Mouse (Mus musculus): ENCODE measurements around the gene Ptch1. TPM values are rescaled to one million over a fixed set of nuclear protein-coding genes. Genes with fewer than 3 reads are reported as not detected.
A peak's percentile ranks its signal among the peaks of the same experiment; 100 is the strongest.

The Ptch1 gene
- total RNA-seq, 4 experiments from 2014 or later: 61.8 to 83.5 (median 72.3) TPM

- no peak for DNase-seq
These were observed 43.0 kb downstream of the Ptch1 start for GRCm38 (mm10) chr13:63530371-63530764.

DNA sequence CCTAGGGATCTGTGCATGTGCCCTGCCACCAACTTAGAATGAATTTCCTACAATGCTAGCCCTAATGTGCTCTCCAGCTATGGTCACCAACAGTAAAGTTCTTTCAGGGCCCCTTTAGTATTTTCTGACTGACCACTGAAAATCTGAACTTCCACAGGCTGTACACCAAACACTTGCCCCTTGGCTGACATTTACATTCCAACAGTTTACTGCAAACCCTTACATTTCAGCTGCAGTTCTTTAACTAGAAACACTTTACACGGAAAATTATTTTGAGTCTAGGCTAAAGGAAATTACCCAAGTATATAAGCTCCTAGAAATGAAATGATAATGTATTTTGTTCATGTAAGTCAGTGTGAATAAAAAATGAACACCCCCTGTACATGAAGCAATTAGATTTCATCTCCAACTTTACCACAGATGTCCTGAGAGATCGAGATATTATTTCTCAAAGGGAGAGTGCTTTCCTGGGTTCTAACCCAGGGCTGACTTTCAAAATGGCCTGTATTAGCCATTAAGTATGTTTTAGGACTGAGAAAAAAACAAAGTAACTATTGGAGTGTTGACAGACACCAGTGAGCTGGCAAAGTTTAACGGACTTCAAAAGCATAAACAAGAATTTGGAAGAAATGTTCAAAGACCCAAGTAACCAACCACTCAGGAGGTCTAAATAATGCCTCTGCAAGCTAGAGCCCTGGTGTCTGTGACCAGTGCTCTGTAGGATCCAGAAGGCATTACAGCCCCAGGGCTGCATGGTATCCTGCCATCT lies 43.6 kb downstream of the Ptch1 start:
- DNase-seq: no peak

GRCm38 (mm10) chr13:63528852-63529251 lies 44.5 kb downstream of the Ptch1 start:
- DNase-seq: no peak

- no peak for DNase-seq
These were observed 45.2 kb downstream of the Ptch1 start for GRCm38 (mm10) chr13:63528164-63528675.

- DNase-seq: no peak
These were observed 47.7 kb downstream of the Ptch1 start for GRCm38 (mm10) chr13:63525571-63526197.

DNA sequence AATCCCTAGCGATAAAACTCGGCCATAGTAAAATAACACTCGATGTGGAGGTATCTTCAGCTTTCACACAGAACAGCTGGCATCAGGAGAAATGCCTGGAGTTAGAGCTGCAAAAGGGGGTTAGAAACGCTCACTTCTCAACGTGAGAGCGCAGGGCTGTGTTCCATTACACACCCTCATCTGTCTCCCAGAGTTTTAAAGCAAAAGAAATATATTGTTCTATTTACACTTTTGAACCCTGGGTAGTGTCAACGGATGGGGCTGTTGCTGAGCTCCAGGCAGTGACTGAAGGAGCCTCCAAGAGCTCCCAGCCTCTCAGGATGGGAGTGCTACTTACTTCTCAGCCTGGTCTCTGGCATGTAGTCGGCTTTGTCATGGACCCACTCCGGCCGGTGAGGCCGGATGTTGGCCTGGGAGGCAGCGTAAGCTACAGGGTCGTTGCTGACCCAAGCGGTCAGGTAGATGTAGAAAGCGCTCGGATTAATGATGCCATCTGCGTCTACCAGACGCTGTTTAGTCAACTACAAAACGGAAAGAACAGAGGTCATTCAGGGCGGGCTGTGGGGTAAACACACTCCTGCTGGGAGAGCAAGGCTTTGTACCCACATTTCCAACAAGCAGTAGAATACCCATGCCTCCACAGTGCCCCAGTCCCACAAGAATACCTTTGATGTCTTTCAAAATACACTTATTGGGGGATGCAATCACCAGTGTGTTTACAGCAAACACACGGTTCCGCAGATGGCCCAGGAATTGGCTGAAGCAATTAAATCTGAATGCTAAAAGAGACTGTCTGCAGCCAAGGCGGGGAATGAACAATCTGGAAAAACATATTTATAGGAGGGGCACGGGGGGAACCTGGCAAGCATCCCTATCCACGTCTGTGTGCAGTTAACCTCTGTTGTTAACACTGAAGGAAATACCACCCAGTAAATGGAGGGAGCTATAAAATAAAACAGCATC lies 48.5 kb downstream of the Ptch1 start:
- no peak for DNase-seq

DNA sequence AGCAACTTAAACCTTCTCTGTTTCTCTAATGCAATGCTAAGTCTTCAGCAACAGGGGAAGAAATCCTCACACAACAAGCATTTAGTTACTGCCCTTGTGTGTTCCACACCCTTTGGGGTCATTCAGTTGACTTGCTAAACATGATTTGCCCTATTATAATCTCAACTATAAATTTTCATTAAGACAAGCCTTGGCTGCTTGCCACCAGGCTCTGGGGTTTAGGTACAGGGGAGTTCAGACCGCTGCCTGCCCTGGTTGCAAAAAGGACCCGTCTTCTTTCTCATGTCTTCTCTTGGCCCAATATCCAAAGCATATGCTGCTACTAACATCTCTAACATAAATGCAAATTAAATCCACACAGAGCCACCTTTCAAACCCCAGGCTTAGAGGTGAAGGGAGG lies 49.3 kb downstream of the Ptch1 start:
- no peak for DNase-seq

- DNase-seq: no peak
These were observed 50.6 kb downstream of the Ptch1 start for GRCm38 (mm10) chr13:63522832-63523231.

DNA sequence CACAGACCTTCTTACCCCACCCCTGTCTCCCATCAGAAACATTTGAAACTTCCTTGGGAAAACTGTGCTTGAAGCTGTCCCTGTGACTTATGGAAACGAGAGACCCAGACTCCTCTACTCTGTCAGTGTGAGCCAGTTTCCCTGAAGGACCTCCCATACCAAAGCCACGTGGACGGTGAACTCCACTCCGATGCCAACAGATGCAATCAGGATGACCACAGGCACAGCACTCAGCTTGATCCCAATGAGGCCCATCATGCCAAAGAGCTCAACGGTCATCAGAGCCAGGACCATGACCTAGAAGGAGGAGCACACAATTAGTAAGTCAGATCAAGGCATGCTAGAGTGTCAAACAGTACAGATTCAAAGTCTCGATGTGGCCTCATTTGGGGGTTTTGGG lies 53.3 kb downstream of the Ptch1 start:
- no peak for DNase-seq

- DNase-seq: no peak
These were observed 56.9 kb downstream of the Ptch1 start for GRCm38 (mm10) chr13:63516535-63516934.

DNA sequence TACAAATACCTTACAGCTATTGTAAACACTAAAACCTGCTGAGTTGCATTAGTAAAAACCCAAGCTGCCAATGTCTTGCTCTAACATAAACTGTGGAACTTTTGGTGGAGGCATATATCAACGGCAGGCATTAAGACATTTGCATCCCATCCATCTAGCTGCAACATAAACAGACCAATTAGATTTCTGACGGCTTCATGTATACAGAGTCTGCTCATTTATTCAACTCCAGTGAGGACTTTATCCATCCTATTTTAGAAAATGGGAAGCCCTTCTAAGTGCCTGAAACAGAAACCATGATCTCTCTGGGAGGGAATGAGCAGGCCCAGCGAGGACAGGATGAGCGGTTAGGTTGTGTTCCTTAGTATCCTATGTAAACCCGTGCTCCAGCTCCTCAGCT lies 57.9 kb downstream of the Ptch1 start:
- no peak for DNase-seq

DNA sequence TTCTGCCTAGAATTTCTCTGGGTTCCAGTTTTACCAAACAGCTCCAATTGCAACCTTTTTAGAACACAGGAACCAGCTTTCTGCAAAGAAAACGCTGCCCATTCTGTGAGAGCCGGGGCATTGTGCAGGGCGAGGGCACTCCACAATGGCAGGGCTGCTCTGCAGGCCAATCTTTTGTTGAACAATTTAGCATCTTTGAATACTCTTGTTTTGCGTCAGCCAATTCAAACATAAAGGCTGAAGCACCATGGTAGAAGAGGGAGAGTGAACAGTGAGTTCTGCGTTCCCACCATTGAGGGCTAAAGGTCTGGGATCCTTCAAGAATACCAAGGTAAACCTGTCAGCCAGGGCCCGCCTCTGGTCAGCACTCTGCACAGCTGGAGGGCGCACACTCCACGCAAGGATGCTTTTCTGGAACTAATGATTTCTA lies 58.5 kb downstream of the Ptch1 start:
- no peak for DNase-seq

DNA sequence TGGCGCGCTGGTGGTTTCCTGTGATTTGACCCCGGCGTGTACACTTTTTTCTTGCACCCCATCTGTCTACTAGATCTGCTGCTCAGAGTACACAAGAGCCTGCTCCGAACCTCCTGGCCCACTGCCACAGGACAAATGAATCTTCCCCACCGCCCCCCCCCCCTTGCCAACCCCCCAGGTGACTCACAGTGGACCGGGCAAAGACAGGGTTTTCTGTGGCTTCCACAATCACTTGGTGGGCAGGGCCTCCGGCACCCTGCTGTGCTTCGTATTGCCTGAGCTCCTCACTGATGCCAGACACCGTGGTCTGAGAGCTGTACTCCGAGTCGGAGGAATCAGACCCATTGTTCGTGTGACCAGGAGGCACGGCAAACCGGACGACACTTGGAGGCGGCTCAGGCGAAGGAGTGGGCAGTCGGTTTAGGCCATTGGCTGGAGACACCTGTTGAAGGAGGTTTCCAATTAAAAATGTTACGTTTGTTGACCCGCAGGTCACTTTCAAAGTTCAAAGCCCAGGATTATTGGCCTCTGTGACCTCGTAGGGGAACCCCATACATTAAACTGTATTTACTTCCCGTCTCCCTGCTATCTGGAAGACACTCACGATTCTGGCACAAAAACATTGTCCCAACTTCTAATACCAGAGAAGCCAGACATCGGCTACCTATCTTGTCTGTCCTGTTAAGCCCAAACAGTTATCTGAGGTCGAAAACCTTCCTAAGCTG lies 59.9 kb downstream of the Ptch1 start:
- DNase-seq: no peak

DNA sequence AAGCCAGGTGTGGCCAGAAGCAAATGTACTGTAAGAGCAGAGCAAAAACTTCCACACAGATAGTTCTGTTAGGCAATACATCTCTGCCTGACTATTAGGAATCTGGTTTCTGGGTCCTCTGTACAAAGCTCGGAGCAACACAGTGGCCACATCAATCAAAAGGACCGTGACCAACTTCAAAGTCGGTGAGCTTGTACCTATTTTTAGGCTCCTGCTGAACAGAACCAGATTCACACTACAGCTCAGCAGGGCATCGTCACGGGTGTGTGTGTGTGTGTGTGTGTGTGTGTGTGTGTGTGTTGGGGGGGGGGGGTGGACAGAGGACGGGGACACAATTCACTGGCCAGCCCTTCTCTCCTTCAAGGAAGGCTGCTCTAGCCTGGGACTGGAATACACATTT lies 61.0 kb downstream of the Ptch1 start:
- DNase-seq: peak; percentile 42

- DNase-seq: no peak
These were observed 65.6 kb downstream of the Ptch1 start for GRCm38 (mm10) chr13:63507821-63508220.

GRCm38 (mm10) chr13:63507001-63507556 lies 66.3 kb downstream of the Ptch1 start:
- peak; percentile 43 for DNase-seq

GRCm38 (mm10) chr13:63506364-63506763 lies 67.0 kb downstream of the Ptch1 start:
- DNase-seq: no peak

DNA sequence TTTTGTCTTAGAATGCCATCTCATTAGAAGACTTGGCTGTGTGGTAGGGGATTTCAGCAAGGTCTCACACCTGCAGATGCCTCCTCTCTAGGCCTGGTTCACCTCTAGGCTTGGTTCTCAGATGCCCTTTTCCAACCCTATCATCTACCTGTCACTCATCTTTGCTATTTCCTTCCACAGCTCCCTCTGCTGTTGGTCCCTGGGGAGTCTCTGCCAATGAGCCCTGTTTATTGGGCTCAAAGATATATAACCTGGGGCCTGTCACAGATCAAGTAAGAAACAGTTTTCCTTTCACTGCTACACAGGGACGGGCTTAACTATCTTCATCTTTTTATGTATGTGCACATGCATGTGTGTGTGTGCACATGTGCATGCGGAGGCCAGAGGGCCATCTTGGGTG lies 71.0 kb downstream of the Ptch1 start:
- no peak for DNase-seq

DNA sequence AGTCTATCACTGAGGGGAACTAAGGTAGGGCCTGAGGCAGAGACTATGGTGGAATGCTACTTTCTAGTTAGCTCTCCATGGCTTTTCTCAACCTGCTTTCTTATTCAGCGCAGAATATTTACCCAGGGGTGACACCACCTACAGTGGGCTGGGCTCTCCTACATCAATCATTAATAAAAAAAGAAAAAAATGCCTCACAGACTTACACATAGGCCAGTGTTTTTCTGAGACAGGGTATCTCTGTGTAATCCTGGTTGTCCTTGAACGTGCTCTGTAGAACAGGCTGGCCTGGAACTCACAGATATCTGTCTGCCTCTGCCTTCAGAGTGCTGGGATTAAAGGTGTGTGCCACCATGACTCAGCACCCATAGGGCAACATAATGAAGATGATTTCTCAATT lies 73.9 kb downstream of the Ptch1 start:
- DNase-seq: no peak

DNA sequence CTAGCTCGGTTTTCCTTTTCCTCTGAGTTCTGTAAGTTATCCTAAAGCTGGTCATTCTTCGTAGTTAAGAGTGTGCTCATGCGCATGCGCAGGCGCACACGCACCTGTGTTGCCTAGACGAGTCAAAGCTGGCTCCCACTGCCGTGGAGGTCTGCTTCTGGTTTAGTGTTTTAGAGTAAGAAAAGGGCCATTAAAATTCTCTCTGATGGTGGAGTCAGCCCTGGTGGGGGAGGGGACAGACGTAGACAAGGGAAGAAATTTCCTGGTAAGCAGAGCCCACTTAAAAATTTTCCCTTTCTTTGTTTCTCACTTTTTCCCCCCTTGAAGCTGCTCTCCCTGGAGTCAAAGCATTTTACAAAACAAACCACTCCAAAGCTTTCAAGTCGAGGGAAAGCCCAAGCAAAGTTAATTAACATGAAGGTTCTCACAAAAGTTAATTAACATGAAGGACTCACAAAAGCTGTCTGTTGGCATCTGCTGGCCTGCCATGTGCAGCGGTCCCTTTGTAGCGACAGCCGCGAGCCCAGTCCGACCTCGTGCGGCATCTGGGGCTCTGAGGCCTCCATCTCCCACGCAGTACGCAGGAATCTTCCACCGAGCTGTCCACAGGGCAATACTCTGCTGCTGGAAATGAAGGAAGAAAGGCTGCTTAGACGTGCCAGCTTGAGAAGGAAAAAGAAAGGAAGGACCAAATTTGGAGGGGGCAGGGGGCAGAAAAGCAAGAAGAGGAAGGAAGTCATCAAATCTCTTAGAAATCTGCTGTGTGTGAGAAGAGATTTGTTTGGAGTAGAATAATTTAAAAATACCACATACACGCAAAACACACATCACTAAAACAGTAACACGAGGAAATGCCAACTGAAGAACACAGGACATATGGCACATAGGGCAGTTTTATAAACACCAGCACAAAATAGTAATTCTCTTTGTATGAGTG lies 76.5 kb downstream of the Ptch1 start, which contains the start of gene Fancc:
TSS of gene Fancc (minus strand) at position 633 of the 937 bp plus-strand sequence.
- no peak for DNase-seq

DNA sequence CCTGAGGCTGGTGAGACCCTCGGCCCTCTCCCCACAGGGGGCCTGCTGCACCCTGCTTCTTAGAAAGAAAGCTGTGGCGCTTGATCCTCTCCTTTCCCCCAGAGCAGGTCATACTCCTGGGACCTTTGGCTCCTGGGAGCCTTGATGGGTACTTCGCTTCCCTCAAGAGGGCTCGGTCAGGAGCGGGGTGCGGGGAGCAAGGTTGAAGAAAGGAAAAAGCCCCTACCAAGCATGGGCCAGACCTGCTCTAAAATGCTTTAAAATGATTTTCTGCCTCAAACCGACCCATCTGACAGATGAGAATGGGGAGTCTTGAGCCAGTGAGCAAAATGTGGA lies 85.7 kb downstream of the Ptch1 start:
- DNase-seq: no peak
